Mouse (Mus musculus) adrenal gland, adult (tissue): ENCODE data around the gene Timm23.
A peak's percentile ranks its signal among the peaks of the same experiment; 100 is the strongest.

Experiments
- DNase-seq, 2 experiments: peaks; one replicate each; pipeline ENCODE4 v3.0.0; 2022 to 2023; ENCODE audit warnings: low spot score in 1 of 2; ENCODE audit not compliant: inconsistent age in 2 of 2

The Timm23 gene

DNA sequence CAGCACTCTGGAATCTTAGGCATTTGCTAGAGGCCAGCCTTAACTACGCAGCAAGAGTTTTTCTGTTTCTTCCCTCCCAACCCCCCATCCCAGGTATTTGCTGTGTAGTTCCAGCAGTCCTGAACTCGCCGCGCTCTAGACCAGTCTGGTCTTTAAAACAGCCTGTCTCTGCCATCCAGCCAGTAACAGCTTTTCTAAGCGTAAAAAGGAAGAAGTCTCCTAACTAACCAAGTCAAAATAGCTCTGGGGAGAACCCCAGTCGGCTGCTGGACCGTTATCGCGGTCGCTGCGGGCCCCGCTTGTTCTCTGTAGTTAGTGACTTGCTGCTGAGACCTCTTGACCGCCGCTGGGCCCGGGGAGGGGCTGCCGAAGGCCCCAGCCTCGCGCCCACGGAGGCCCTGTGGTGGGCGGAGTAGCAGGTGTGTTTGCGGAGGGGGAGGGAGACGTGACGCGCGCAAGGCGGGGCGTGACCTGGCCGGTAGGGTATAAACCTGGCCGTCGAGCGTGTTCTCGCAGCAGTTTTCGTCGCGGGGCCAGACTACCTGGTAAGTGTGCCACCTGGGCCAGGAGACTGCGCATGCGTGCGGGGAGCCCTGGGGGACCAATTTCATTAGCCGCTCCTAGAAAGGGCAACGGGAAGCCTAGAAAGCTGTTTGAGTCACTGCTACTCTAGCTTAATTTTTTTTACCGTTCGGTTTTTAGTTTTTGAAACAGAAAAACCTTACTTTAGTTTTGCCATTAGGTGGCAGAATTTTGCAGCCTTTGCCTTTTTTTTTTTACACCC is 36.2 kb downstream of the Timm23 start:
- DNase-seq: peak; percentile 77 to 93

DNA sequence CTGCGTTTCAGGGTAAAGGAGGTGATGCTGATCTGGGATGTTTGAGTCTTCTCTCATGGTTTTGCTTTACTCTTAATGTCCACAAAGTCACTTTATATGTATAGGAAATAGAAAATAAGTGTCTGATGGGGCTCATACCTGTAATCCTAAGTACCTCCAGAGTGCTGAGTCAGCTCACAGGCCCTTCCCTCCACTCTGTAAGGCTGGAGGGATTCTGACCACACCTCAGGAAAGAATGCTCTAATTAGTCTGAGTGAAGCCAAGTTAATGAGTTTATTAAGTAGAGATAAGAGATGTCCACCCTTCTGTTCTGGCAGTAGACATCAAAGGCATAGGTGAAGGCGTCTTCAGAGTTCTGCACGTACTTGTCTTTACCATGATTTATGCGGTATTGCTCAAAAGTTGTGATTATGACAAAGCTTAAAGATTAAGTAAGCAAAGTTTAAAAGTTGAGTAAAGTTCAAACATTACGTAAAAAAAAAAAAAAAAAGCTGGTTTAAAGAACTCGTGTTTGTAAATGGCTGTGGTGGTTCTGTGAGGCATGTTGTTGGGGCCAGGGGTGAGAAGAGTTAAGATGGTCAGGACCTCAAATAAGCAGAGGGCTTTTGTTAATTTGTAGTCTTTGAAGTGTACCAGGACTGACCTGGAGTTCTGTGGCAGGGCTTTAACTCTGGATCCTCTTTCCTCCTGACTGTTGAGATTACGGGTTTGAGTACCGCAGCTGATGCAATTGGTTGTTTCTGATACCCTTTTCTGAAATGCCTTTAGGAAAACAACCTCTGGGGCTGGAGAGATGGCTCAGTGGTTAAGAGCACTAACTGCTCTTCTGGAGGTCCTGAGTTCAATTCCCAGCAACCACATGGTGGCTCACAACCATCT is 37.3 kb downstream of the Timm23 start:
- DNase-seq: no peak

DNA sequence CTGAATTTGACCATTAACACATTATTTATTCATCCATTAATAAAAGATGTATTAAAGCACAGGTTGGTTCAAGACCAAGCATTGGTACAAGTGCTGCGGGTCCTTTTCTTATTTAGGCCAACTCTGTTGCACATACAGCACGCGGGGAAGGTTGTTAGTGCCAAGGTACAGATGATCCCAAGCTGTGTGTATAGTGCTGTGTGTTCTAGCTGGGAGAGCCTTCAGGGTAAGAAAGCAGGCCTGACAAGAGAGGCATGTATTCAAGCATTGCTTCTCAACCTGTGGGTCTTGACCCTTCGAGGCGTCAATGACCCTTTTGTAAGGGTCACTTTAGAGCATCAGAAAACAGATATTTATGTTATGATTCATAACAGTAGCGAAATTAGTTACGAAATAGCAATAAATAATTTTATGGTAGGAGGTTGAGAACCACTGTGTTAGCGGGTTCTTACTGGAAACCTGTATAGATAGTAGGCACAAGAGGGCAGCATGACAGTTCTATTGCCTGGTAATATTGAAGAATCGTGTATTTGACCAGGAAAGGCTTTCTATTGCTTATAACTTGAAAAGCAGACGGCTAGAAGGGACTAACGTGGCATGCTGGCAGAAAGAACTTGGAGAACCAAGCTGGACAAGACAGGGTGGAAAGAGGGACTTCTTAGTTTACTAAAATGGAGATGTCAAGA is 38.4 kb downstream of the Timm23 start:
- DNase-seq: no peak

DNA sequence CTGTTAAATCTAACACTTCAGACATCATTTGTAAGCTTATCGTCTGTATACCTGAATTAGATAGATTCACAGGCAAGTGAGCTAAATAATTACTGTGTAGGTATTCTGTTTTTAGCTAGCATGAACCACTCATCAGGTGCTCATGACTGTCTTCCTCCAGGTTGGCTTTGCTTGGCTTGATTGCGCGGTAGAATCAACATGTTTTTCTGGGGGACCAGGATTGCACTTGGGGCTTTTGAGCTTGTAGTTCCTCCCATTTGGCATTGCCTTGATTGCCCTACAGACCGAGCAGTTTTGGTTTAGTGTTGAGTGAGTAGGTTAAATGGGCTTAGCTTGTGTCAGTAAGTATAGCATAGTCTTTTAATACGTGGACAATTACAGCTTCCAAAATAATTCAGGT is 39.5 kb downstream of the Timm23 start:
- DNase-seq: no peak

DNA sequence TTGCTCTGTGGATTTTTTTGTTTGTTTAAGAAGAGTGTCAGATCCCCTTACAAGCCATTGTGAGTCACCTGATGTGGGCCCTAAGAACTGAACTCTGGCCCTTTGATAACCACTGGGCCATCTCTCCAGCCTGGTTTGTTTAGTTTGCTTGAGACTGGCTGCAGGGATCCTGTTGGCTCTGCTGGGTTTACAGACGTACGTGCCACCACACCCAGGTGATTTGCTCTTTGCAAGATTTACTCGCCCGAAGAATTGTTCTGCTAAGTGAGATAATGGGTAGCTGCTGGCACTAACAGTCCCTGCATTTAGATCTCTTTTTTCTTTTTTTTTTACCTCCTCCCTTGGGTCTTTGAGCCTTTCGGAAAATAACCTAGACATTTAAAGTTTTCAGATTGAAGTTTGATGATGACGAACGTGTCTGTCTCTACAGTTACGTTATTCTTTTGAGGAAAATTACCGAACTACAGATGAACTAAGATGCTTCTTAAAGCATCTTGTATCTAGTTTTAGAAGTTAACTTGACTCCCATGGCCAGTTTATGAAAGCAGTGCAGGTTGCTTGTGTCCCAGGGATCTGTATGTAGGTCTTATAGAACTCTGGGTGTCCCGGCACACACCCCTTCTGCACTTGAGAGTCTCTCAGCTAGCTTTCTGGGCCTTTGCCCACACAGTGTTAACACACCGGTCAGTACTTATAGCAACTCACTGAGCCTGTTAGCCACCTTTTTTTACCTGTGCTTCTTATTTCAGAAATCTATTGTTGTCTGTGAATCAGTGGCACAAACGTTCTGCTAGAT is 40.4 kb downstream of the Timm23 start:
- no peak for DNase-seq

DNA sequence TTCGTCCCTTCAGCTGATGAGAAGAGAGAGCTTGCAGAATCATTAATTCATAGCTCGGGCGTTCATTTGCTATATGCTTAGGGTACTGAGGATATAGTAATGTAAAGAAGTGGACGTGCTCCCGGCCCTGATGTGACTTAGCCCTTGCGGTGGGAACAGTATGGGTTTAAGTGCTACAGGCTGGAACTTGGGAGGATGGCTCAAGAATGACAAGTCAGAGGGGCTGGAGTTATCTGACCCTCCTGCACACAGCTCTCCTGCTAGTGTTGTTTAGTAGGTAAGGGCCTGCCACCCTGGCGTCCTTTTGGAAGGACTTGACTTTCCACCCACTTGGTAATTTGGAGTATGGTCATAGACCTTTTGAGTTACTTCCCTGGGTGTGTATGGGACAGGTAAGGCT is 41.1 kb downstream of the Timm23 start:
- DNase-seq: peak in 1 of 2 experiments; percentile 54

DNA sequence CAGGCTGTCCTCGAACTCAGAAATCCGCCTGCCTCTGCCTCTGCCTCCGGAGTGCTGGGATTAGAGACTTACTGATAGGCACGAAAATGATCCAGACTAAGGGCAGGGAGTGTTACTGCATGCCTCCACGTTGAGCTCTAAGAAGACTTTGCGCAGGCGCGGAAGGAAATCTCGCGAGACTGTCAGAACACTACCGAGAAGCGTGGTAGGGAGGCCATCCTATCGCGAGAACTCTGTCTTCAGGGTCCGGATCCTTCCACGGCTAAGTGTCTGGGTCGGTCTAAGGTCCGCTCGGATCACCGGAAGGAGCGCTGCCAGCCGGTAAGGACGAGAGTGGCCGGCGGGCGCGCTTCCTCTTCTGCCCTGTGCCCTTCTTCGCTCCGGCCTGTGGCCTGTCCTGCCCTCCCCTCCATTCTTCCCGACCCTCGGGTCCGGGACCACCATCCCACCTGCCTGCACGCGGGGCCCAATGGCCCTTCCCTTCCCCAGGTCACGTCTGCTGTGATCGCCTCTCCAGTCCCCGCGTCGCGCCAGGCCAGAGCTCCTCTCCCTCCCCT is 41.9 kb downstream of the Timm23 start, which contains the start of gene Ncoa4:
Gene Ncoa4, plus strand, starts transcription at position 176 of the 557 bp plus-strand sequence.
- DNase-seq: peak; percentile 98 to 100

DNA sequence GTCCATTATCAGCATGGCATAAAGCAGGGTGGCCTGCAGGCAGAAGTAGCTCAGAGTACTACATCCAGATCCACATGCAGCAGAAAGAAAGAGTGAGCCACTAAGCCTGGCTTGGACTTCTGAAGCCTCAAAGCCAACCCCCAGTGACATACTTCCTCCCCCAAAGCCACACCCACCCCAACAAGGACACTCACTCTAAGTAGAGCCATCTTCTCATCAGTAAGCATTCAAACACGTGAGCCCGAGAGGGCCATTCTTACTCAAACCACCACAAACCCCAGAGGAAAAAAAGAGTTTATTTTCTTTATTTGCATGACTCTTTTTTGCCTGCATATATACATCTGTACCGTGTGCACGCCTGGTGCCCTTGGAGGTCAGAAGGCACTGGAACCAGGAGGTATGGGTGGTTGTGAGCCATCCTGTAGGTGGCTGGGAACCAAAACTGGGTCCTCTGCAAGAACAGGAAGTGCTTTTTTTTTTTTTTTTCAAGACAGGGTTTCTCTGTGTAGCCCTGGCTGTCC is 42.5 kb downstream of the Timm23 start:
- DNase-seq: no peak

DNA sequence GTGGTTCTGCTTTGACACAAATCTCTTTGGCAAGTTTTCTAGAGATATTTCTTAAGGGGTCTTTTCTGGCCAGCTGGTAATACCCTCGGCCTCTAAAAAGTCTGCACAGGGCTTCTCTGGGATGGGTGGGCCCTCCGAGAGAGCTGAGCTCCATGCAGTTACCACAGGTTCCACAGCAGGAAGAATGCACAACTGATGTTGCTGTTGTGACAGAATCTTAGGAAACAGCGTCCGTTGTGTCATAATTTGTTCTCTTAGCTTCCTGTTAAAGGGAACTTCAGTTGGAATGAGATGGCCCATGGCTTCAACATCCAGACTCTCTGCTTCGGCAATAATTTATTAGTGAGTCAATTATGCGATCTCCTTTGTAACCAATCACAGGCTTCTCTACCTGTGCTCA is 46.9 kb downstream of the Timm23 start:
- DNase-seq: no peak

DNA sequence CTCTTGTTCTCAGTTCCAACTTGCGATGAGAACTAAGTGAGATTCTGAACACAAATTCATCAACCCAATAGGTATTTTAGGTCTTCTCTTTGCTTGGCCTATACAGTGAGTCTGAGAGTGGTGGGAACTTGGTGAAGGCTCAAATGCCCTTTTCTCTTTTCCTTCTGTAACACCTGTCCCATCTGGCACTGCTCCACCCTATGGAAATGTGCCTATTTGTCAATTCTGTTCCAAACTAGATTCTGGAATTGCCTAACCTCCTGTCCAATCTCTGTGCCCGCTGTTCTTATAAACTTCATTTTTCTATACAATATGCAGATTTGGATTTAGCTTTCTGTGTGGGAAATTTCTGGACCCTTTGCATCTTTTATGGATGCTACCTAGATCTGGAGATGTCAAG is 48.5 kb downstream of the Timm23 start:
- peak in 1 of 2 experiments; percentile 56 for DNase-seq

DNA sequence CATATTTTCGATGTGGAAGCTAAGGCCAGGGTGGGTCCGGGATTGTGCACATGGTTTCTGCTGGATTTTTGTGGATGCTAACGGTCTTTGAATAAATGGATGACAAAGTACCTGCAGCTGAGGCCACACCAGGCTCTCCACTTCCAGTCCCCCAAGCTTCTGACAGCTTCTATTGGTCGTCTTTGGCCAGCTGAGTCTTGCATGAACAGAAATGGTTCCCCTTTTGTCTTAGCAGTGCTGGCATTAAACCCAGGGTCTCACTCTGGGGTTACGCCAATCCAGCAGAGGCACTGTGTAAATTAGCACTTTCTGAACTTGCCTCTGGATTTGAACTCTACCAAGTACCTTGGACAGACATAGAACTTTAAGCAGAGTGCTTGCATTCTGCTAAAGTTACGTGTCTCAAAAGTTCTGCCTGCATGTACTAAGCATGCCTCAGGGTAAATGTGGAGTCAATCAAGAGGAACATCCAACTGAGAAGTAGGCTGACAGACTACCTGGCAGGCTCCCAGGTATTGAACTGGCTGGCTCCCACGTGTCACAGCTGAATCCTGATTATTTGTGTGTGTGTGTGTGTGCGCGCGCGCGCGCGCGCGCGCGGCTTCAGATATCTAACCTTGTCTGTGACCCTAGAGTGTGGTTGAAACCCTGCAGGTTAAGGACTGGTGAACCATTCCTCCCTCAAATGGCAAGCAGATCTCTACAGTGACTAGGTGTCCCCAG is 49.3 kb downstream of the Timm23 start:
- no peak for DNase-seq

DNA sequence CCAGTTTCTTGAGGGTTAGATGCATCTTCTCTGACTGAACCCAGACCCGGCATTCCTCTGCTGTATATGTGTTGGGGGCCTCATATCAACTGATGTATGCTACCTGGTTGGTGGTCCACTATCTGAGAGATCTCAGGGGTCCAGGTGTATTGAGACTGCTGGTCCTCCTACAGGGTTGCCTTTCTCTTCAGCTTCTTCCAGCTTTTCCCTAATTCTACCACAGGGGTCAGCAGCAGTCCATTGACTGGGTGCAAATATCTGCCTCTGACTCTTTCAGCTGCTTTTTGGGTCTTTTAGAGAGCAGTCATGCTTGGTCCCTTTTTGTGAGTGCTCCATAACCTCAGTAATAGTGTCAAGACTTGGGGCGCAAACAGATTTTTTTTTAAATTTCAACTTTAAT is 50.8 kb downstream of the Timm23 start:
- DNase-seq: no peak

DNA sequence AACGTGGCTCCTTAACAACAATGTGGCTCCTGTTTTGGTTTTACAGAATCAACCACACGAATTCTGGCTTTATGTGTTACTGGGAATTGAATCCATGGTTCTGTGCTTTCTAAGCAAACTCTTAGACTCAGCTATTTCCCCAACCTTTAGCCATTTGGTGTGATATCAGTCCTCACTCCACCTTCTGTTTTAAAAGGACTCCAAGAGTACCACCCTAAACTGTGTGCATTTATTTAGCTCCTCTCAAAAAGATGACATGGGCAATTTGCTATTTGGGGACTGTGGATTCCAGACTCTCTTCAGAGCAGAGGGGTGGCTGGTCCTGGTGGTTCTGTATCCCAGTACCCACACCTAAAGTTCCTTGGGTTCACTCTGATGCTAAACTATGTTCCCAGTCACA is 55.1 kb downstream of the Timm23 start:
- DNase-seq: no peak

DNA sequence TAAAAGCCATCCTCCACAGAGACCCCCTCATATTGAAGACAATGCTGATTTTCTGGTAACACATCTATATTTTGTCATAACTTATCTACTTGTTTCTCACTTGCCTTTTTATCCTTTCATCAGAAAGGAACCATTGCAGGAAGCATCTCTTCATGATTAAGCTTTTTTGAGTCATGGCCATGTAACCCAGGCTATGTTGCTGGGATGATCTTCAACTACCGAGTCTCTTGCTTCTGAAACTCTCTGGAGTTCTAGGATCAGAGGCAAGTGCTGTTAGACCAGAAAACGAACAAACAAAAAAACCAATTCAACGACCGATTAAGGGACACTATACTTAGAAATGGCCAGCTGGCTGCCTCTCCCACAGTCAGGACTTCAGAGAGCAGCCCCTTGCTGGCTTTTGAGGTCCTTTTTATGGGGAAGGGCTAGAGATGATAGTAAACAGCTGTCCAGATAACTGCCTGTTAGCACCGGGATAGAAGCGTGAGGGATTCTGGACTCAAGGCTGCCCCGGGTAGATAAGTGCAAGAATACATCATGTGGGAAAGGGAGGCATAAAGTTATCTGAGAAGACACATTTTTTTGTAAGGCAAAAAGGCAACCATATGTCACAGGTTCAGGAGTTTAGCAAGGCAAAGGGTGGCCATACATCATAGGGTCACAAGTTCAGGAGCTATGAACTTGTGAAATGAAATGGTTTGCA is 55.7 kb downstream of the Timm23 start:
- DNase-seq: no peak

DNA sequence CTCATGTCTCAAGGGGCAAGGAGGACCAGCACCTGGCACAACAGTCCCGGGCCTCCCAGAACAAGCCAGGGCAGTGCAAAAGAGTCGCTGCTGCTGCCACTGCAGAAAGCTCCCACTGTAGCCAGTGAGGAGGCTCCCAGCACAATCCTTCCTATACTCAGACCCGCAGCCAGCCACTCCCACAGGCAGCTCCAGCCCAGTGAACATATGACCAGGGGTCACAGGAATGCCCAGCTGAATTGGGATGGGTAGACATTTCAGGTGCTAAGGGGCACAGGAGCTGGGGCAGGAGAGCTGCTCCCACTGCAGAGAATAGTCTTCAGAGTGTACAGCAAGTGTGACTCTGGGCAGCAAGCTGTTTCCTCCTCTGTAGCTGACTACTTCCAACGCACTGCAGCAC is 56.3 kb downstream of the Timm23 start:
- no peak for DNase-seq

DNA sequence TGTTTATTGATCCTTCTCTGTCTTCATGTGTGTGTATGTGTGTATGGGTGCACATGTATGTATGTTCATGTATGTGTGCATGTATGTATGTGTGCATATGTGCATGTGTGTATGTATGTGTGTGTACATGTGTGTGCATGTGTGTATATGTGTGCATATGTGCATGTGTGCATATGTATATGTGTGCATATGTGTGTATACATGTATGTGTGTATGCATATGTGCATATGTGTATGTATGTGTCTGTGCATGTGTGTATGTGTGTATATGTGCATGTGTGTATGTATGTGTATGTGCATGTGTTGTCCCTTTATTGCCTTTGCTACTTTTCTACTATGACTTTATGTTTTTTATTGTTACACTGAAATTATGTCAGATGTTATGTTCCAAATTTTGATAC is 57.0 kb downstream of the Timm23 start:
- DNase-seq: no peak

DNA sequence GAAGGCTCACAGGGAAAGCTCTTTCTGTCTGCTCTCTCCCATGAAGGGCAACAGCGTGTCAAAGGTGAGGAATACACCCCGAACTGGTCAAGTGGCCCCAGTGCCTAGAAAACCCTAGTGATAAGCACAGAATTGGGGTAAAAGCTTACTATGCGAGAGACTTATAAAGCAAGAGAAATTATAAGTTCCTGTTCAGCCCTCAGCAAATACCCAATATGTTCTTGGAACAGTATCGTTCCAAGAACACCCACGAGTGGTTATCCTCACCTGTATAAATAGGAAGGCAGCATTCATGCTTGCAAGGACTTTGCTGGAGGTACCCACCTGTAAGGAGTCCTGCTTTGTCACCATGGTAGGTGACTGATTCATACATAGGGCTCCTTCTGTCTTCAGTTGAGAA is 60.0 kb downstream of the Timm23 start, which contains the start of gene Msmb:
Gene Msmb, plus strand, starts transcription at position 301 of the 400 bp plus-strand sequence.
- DNase-seq: no peak

DNA sequence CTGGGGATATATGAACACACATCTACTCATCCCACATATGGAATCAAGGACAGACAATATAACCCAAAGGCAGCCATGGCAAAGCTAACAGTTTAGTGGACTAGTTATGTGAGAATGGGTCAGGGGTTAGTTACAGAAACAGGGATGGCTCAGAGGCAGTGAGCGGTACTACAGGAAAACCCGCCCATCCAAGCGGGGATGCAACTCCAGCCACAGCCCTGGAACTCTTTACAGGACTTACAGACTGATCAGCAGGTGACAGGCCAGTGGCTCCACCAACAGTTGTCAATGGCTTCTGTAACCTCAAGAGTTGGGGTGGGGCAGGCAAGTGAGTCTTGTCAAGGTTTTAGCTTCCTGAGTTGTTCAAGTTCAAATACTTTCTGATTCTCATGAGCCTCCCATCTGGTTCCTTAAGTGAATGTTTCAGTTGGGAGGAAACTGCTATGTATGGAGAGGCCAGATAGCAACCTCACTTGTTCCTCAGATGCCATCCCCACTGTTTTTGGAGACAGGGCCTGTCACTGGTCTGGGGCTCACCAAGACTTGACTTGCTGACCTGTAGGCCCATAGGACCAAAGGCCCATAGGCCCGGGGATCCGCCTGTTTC is 61.2 kb downstream of the Timm23 start:
- no peak for DNase-seq
